Mouse (Mus musculus): ENCODE measurements at regions not wholly inside any gene's neighbourhood (a gene's known extent, or its start where the extent isn't known, plus 50 kb on each side); places are given as distances from the start of the nearest gene placed in this dataset.

GRCm38 (mm10) chr17:82367876-82368275 is 629.7 kb upstream of the Slc8a1 start:
- TF ChIP-seq EP300 (IDR thresholded peaks at IDR 0.05; ENCODE audit: low read depth) = no peak
- no peak for TF ChIP-seq CTCF (IDR thresholded peaks at IDR 0.05; ENCODE audit: low read depth)

All from liver, postnatal 0 days (tissue).